Mouse (Mus musculus) forebrain, embryonic 10.5 days (tissue): ENCODE measurements at regions not wholly inside any gene's neighbourhood (a gene's known extent, or its start where the extent isn't known, plus 50 kb on each side); places are given as distances from the start of the nearest gene placed in this dataset.

Source experiments
- DNase-seq: peaks from one replicate; pipeline ENCODE4 v3.0.0-alpha.2; 2017; ENCODE audit warnings: low spot score; ENCODE audit errors: extremely low spot score
- H3K27ac ChIP-seq: fragments of 300-500 bp; sonication (generic); 2 replicates; pipeline ENCODE4 v1.5.1; 2016; ENCODE audit warnings: mild to moderate bottlenecking
- H3K27me3 ChIP-seq: fragments of 300-500 bp; sonication (generic); 2 replicates; pipeline ENCODE4 v1.6.1; 2016; ENCODE audit warnings: mild to moderate bottlenecking; ENCODE audit not compliant: poor library complexity, severe bottlenecking
- H3K36me3 ChIP-seq: fragments of 300-500 bp; sonication (generic); replicated peaks from 2 replicates; pipeline ENCODE4 v1.6.1; 2016; ENCODE audit warnings: mild to moderate bottlenecking, moderate library complexity
- H3K4me1 ChIP-seq: fragments of 300-500 bp; sonication (generic); 2 replicates; pipeline ENCODE4 v1.6.1; 2016
- H3K4me3 ChIP-seq: fragments of 300-500 bp; sonication (generic); 2 replicates; pipeline ENCODE4 v1.5.1; 2016; ENCODE audit warnings: mild to moderate bottlenecking, moderate library complexity
- H3K9me3 ChIP-seq: fragments of 300-500 bp; sonication (generic); 2 replicates; pipeline ENCODE4 v1.6.1; 2016; ENCODE audit warnings: mild to moderate bottlenecking, moderate library complexity
- WGBS: fragments of 180-500 bp; shearing (Covaris S2); methylation state at CpG from one replicate; pipeline ENCODE4 v1.1.7; 2016; 5-methylcytosine and 5-hydroxymethylcytosine counted together

DNA sequence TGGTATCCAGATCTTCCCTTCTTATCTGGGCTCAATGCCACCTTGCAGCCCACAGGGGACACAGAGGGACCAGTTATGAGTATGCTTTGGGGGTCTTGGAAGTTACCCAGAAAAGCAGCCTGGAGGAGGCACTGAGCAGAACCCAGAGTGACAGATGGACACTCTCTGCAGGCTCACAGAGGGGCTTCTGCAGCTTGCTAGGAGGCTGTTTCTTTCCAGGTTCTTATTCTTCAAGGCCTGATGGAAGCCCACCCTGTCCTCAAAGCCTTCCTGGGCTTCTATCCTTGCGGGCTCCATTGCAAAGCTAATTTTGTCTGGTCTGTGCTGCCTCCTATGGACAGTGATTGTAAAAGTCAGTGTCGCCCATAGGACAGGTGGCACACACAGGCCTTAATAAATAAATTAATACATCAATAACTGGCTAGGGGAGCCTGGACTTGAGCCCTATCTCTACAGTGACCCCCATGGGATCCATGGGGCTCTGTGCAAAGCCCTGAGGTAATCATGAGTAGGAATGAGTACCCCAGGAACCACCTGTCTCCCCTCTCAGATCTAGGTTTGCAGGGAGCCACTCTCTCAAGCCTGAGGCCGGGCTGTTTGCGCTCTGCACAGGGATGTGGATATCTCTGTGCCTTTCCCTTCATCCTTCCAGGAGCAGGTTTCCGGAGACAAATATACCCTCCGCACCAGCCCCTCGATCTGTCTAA lies 163.4 kb downstream of the Rps24 start:
- H3K4me1 ChIP-seq: peaks cover 41% of the 10 kb centered on the region
- H3K27me3 ChIP-seq: no peaks in the 10 kb centered on the region
- H3K4me3 ChIP-seq: no peak overlapping the region
- WGBS: 84% methylated on average over 7 of the region's 7 CpGs
- H3K9me3 ChIP-seq: no peaks in the 10 kb centered on the region
- peak overlapping the region; percentile 79 for H3K27ac ChIP-seq
- no peaks in the 10 kb centered on the region for H3K36me3 ChIP-seq
- DNase-seq: peak; percentile 18

DNA sequence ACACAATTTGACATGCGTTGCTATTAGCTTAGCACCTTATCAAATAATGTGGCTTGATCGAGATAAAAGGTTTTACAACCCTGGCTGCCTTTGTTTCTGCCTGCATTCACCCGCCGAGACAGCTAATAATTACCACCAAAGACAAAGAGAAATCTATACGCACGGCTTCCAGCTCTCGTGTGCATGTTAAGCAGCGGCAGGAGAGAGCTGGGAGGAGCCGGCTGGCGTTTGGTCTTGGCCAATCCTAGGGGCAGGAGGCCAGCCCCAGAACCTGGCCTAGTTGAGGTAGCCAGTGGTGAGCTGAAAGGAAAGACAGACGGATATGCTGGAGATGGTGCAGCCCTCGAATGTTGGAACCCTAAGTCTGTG lies 164.0 kb downstream of the Rps24 start:
- no peaks in the 10 kb centered on the region for H3K36me3 ChIP-seq
- no peaks in the 10 kb centered on the region for H3K27me3 ChIP-seq
- peaks cover 44% of the 10 kb centered on the region for H3K4me1 ChIP-seq
- 58% methylated on average over 12 of the region's 12 CpGs for WGBS
- H3K4me3 ChIP-seq: no peak overlapping the region
- no peaks in the 10 kb centered on the region for H3K9me3 ChIP-seq
- DNase-seq: peak; percentile 15
- H3K27ac ChIP-seq: peak overlapping the region; percentile 79

DNA sequence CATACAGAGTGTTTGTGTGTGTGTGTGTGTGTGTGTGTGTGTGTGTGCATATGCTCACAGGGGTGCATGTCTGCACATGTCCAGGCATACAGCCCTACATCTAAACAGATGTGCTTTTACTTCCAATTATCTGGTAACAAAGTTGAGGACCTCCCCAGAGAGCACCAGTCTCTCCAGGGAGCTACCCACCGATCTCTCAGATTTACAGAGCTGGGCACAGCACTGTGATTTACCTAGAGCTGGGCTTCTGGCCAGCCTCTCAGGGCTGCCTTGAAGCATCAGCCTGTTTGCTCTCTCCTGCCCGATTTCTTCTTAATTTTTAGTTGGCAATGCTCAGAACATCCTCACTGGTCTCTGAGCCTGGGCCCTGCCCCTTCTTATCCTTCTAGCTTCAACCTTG lies 165.7 kb downstream of the Rps24 start:
- DNase-seq: no peak
- Histone ChIP-seq H3K27ac (peak overlapping the region; percentile 44; the same call in 1 of the 2 replicates), H3K4me1 (peaks cover 34% of the 10 kb centered on the region), H3K9me3 (no peaks in the 10 kb centered on the region), H3K4me3 (no peak overlapping the region), H3K27me3 (no peaks in the 10 kb centered on the region), H3K36me3 (no peaks in the 10 kb centered on the region)
- WGBS: 83% methylated on average over 2 of the region's 2 CpGs

DNA sequence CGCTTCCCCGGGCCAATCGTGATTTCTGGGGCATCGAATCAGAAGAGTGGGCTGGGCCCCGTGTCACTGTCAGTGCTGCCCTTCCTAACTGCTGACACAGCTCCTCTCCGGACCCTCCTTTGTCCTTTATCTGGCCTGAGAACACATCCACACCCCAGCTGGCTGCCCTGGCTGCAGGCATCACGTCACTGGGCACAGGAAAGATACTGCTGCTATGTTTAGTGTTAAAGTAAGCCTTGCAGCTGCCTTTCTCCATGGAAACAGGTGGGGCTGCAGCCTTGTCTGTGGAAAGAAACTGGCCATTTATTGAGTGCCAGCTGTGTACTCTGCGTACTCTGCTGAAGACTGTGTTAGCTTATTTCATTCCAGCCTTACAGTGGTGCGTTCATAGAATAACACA lies 168.7 kb downstream of the Rps24 start:
- no peak for DNase-seq
- no peaks in the 10 kb centered on the region for H3K36me3 ChIP-seq
- H3K4me3 ChIP-seq: no peak overlapping the region
- H3K4me1 ChIP-seq: peaks cover 19% of the 10 kb centered on the region
- peak overlapping the region; percentile 62 for H3K27ac ChIP-seq
- WGBS: 73% methylated on average over 9 of the region's 9 CpGs
- H3K9me3 ChIP-seq: no peaks in the 10 kb centered on the region
- no peaks in the 10 kb centered on the region for H3K27me3 ChIP-seq

DNA sequence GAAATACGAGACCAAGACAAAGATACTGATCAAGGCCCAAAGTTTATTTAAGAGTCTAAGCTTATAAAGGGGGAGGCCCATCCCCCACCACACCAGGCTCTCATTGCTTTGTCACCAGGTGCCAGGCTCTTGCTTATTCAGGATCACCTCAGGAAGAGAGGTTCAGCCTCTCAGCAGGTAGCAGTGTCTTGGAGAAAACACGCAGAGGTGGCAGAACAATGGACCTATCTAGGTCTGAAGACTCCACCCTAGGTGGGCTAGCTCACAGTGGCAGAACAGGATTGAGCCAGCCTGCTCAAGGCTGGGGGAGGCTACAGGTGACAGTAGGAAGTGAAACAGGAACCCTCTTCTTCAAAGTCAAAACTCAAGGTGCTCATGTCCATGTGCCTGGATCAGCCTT lies 174.9 kb downstream of the Rps24 start:
- DNase-seq: no peak
- Histone ChIP-seq H3K27me3 (no peaks in the 10 kb centered on the region), H3K9me3 (no peaks in the 10 kb centered on the region), H3K4me1 (no peaks in the 10 kb centered on the region), H3K4me3 (no peak overlapping the region), H3K36me3 (no peaks in the 10 kb centered on the region), H3K27ac (no peak overlapping the region)
- 71% methylated on average over 2 of the region's 2 CpGs for WGBS

DNA sequence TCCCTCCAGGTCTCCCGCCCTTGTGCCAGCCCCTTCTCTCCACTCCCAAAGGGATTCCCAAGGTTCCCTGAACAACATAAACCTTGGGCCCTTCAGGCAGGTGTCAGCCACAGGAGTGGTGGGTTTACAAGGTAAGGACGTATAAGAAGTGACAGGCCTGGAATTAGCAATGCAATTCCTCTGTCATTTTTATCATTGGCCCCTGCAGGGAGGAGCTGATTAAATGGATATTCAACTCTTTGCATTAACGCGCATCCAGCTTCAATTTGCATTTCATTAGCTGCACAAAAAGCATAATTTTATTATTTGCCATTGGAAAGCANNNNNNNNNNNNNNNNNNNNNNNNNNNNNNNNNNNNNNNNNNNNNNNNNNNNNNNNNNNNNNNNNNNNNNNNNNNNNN lies 178.3 kb downstream of the Rps24 start:
- H3K36me3 ChIP-seq: no peaks in the 10 kb centered on the region
- no peaks in the 10 kb centered on the region for H3K4me1 ChIP-seq
- DNase-seq: no peak
- no peak overlapping the region for H3K4me3 ChIP-seq
- no peak overlapping the region for H3K27ac ChIP-seq
- H3K9me3 ChIP-seq: no peaks in the 10 kb centered on the region
- no peaks in the 10 kb centered on the region for H3K27me3 ChIP-seq
- 85% methylated on average over 4 of the region's 4 CpGs for WGBS
